Mouse (Mus musculus): ENCODE measurements around the gene Pbld1.
"Not testable (repeated sequence)": the region's sequence is repeated elsewhere in the genome, so short reads cannot be mapped to it uniquely, and the experiment has no call there.

Pbld1 gene

DNA sequence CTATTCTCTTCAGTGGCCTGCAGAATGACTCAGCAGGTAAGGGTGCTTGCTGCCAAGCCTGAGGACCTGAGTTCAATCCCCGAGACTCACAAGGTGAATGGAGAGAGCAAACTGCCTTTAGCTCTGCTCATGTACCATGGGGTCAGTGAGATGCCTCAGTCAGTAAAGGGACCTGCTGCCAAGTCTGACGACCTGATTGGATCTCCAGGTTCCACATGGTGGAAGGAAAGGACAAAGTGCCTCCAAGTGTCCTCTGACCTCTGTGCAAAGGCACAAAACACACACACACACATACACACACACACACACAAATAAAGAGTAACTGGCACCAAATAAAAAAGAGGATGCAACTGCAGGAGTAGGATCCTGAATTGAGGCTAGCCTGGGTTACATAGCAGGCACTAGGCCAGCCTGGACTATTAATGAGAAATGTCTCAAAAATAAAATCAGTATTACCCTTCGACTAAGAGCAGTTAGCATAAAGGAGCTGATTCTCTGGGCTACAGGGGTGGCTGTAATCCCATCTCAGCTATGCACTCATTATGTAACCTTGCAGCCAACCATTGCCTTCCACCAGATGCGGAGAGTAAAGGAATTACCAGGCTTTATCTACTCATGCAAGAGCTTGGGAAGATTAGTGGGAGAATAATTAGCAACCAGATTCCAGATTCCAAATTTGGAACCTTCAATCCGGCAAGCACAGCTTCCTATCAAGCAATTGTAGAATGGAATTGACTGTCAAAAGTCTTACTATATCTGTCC lies 19.9 kb upstream of the Pbld1 start:
- no peak for DNase-seq (ENCODE audit: low spot score in 2 of 2)

GRCm38 (mm10) chr10:63043154-63043553 lies 16.8 kb upstream of the Pbld1 start:
- no peak for DNase-seq (ENCODE audit: low spot score in 2 of 2)

DNA sequence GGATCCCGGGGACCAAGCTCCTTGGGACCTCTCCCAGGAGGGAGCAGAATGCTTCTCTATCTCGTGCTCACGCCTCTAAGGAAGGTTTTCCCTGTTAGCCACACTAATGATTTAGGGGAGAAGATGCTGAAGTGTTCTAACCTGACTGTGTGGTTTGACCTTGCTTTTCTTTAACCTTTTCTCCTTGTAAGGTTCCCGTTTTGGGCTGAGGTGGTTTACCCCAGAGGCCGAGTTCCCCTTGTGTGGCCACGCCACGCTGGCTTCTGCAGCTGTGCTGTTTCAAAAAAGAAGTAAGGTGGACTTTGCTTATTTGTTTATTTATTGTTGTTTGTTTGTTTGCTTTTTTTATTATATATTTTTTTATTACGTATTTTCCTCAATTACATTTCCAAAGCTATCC lies 12.2 kb upstream of the Pbld1 start:
- DNase-seq (ENCODE audit: low spot score in 2 of 2): no peak

DNA sequence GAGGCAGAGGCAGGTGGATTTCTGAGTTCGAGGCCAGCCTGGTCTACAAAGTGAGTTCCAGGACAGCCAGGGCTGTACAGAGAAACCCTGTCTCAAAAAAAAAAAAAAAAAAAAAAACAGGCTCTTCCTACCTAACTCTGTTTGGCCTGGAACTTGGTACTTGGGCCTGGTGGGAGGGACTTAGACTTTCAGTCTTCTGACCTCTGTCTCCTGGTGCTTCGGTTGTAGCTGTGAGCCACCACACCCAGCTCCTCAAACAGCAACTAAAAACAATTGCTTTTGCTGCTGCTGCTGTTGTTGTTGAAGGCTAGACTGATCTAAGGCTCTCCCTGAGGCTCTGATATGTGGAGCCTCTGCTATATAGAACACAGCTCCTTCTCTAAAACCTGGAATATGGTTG lies 10.9 kb upstream of the Pbld1 start:
- DNase-seq (ENCODE audit: low spot score in 2 of 2): no peak

GRCm38 (mm10) chr10:63051267-63051666 lies 8.7 kb upstream of the Pbld1 start:
- DNase-seq (ENCODE audit: low spot score in 2 of 2): no peak

GRCm38 (mm10) chr10:63052011-63052410 lies 8.0 kb upstream of the Pbld1 start:
- DNase-seq (ENCODE audit: low spot score in 2 of 2): no peak

GRCm38 (mm10) chr10:63053007-63053406 lies 7.0 kb upstream of the Pbld1 start:
- no peak for DNase-seq (ENCODE audit: low spot score in 2 of 2)

- DNase-seq (ENCODE audit: low spot score in 2 of 2): not testable (repeated sequence)
Observed at GRCm38 (mm10) chr10:63054071-63054470, 5.9 kb upstream of the Pbld1 start.

DNA sequence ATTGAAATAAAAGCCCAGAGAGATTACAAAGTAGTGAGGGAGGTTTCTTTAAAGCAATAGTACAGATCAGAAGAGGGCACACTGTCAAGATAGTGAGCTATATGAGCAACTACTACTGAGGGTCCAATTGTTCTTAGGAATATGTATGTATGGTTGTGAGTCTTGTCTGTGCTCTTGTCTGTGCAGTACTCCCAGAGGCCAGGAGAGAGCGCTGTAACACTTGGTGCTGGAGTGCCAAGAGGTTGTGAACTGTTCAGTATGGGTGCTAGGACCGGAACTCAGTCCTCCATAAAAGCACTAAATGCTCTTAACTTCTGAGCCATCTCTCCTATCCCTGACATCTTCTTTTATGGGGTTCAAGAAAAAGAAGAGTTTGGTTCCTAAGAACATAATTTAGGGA lies 5.4 kb upstream of the Pbld1 start:
- DNase-seq (ENCODE audit: low spot score in 2 of 2): no peak

- DNase-seq (ENCODE audit: low spot score in 2 of 2): no peak
Observed at GRCm38 (mm10) chr10:63056966-63057750, 2.8 kb upstream of the Pbld1 start.

DNA sequence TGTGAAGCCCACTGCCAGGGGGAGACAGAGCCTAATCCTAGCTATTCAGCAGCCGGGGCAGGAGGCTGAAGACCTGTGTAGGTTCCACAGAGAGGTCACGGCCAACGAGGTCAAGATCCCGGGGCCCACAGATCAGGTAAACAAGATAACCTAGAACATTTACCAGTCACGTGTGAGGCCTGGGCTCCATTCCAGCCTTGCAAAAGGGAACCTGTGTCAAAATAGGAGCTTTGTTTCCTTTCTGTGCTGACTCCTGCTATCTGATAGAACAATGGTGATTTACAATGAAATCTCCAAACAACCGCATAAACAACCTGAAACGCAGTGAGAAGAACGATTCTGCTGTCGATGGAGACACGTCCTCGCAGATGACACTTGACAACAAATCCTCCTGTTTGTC lies 444 bp downstream of the Pbld1 start:
- DNase-seq (ENCODE audit: low spot score in 2 of 2): no peak

GRCm38 (mm10) chr10:63061266-63061665 lies 1.3 kb downstream of the Pbld1 start:
- DNase-seq (ENCODE audit: low spot score in 2 of 2): no peak

GRCm38 (mm10) chr10:63062696-63063095 lies 2.7 kb downstream of the Pbld1 start:
- no peak for DNase-seq (ENCODE audit: low spot score in 2 of 2)

- DNase-seq (ENCODE audit: low spot score in 2 of 2): no peak
Observed at GRCm38 (mm10) chr10:63063365-63063764, 3.4 kb downstream of the Pbld1 start.

- no peak for DNase-seq (ENCODE audit: low spot score in 2 of 2)
Observed at GRCm38 (mm10) chr10:63064516-63064915, 4.6 kb downstream of the Pbld1 start.

GRCm38 (mm10) chr10:63065561-63065960 lies 5.6 kb downstream of the Pbld1 start:
- DNase-seq (ENCODE audit: low spot score in 2 of 2): no peak

- peak; percentile 73 to 84 for DNase-seq (ENCODE audit: low spot score in 2 of 2)
Observed at GRCm38 (mm10) chr10:63065988-63066387, 6.0 kb downstream of the Pbld1 start.

DNA sequence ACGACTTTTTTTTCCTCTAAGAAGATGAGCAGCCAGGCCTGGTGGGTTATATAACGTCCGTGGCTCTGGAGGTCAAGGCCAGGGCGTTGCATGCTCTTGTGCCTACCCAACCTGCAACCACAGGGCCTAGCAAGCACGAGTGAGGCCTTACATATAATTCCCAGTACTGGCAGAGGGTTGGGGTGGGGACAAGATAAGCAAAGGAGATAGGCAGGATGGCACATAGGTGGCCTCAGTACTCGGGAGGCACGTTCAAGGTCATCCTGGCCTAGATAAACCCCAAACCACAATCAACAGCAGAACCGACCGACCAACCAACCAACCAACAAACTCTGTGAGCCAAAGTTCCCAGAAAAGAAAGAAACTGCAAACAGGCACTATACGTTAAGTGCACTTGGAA lies 26.3 kb downstream of the Pbld1 start:
- DNase-seq (ENCODE audit: low spot score in 2 of 2): no peak

- no peak for DNase-seq (ENCODE audit: low spot score in 2 of 2)
Observed at GRCm38 (mm10) chr10:63089103-63089757, 29.3 kb downstream of the Pbld1 start.

DNA sequence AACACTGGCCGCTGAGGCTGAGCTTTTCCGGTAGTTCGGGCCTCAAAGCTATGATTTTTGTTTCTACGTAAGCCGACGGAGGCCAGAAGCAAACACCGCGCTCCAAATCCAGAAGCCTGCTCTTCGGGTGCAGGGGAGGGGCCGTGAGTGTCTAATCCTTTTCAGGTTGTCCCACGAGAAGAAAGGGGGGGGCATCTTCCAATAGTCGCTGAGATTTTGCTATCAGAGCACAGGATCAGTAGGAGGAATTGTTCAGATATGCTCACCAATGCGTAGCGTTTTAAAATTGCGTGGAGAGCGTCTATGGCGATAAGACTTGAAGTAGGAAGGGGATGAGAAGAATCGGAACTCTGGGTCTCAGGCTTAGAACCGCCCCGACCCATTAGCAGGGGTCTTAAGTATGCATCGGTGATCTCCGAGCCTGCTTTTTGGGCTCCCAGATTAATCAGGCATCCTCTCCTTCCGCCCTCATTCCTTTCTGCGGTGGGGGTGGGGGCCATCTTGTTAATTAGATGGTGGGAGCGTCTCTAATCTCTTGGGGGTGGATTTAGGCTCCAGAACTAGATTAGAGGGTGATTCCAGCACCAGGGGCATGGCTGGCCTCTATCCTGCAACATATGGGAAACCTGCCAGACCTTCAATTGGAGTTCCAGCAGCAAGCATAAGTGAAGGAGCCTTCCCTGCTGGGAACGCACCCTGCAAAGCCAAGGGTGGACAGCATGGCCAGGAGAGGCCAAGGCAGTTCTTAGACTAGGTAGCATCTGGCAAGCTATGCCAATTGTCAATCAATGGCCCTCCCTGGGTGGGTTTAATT lies 30.0 kb downstream of the Pbld1 start:
- peak in 1 of 2 experiments; percentile 10 for DNase-seq (ENCODE audit: low spot score in 2 of 2)

DNA sequence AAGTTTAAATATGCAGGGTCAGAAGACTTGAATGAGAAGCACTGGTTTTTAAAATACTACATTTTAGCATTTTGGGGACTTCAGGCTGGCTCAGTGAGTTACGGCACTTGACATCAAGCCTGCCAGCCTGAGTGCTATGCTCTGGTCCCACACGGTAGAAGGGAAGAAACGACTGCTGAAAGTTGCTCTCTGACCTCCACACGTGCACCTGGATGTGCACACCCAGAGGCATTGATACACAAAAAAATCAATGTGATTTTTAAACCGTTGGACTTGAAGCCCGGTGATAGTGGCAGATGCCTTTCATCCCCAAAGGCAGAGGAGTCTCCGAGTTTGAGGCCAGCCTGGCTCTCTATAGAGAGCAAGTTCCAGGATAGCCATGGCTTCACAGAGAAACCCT lies 32.0 kb downstream of the Pbld1 start:
- DNase-seq (ENCODE audit: low spot score in 2 of 2): no peak
